Mouse (Mus musculus) olfactory bulb, adult 2 months (tissue): Measurements from ENCODE around the gene Tssc4.

Source experiments
- CTCF ChIP-seq: fragments of 200-500 bp; IDR thresholded peaks from 2 replicates; pipeline ENCODE4 v1.5.1; 2012; ENCODE audit warnings: low read depth, mild to moderate bottlenecking, low read length, moderate library complexity; ENCODE audit not compliant: insufficient read depth
- POLR2A ChIP-seq: fragments of 200-500 bp; IDR thresholded peaks from 2 replicates; pipeline ENCODE4 v1.6.1; 2012; ENCODE audit warnings: mild to moderate bottlenecking, low read depth, low read length, moderate library complexity; ENCODE audit not compliant: insufficient read depth

DNA sequence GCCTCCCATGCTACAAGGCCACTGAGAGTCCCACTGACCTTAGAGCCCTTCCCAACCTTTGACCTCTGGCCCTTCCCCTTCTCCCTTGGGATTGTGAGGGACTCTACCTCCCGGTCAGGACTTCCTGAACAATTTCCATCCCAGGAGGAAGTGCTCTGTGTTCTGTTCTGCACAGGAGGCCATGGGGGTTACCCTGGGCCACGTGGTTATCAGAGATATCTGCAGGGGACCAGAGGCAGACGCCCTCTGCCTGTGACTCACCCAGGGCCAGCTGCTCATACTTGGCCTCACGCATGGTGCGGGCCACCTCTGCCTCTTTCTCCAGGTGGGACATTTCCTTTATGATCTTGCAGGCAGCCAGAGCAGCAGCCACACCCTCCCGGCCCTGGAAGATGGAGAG lies 13.0 kb downstream of the Tssc4 start:
- TF ChIP-seq CTCF (no peak), POLR2A (no peak)
